Mouse (Mus musculus) liver, embryonic 12.5 days (tissue): ENCODE data around the gene Olfr944. TPM values are rescaled to one million over a fixed set of nuclear protein-coding genes. Genes with fewer than 3 reads are reported as not detected.

Source experiments
- ATAC-seq: fragments of 200-750 bp; cut with Nextera tagmentation; 2 replicates; pipeline ENCODE4 v1.8.0; 2017; ENCODE audit warnings: moderate number of reproducible peaks, mild to moderate bottlenecking, moderate library complexity
- H3K27ac ChIP-seq: fragments of 300-500 bp; sonication (generic); 2 replicates; pipeline ENCODE4 v1.5.1; 2016; ENCODE audit warnings: mild to moderate bottlenecking
- H3K27me3 ChIP-seq: fragments of 300-500 bp; sonication (generic); replicated peaks from 2 replicates; pipeline ENCODE4 v1.6.1; 2016; ENCODE audit warnings: mild to moderate bottlenecking, moderate library complexity
- H3K36me3 ChIP-seq: fragments of 300-500 bp; sonication (generic); 2 replicates; pipeline ENCODE4 v1.6.1; 2016; ENCODE audit warnings: mild to moderate bottlenecking, moderate library complexity
- H3K4me1 ChIP-seq: fragments of 300-500 bp; sonication (generic); 2 replicates; pipeline ENCODE4 v1.6.1; 2016
- H3K4me2 ChIP-seq: fragments of 300-500 bp; sonication (generic); 2 replicates; pipeline ENCODE4 v1.6.1; 2016; ENCODE audit warnings: mild to moderate bottlenecking, moderate library complexity
- H3K4me3 ChIP-seq: fragments of 300-500 bp; sonication (generic); 2 replicates; pipeline ENCODE4 v1.5.1; 2016; ENCODE audit warnings: mild to moderate bottlenecking, moderate library complexity
- H3K9ac ChIP-seq: fragments of 300-500 bp; sonication (generic); 2 replicates; pipeline ENCODE4 v1.6.1; 2016; ENCODE audit warnings: mild to moderate bottlenecking, moderate library complexity
- H3K9me3 ChIP-seq: fragments of 300-500 bp; sonication (generic); replicated peaks from 2 replicates; pipeline ENCODE4 v1.6.1; 2016; ENCODE audit warnings: mild to moderate bottlenecking, moderate library complexity
- WGBS: fragments of 180-500 bp; shearing (Covaris S2); methylation state at CpG from one replicate; pipeline ENCODE4 v1.1.7; 2016; ENCODE audit not compliant: insufficient replicate concordance; 5-methylcytosine and 5-hydroxymethylcytosine counted together
- polyA plus RNA-seq: library from polyadenylated mRNA; unstranded; fragments of >200 nt; fragmentation: Nextera tagmentation; extraction: Ambion mirVana; gene quantifications from 2 replicates; pipeline ENCODE4 v1.2.1, GENCODE M21; 2016

Gene Olfr944
- not detected in 2 replicates for polyA plus RNA-seq

- Histone ChIP-seq H3K4me2 (no peak within 1 kb of the TSS), H3K4me3 (no peak within 1 kb of the TSS), H3K27me3 (no peaks in the 10 kb centered on the region), H3K4me1 (no peaks in the 10 kb centered on the region), H3K9me3 (no peaks in the 10 kb centered on the region), H3K9ac (no peak within 1 kb of the TSS), H3K36me3 (no peaks in the 10 kb centered on the region), H3K27ac (no peak within 1 kb of the TSS)
- ATAC-seq: no peak
Observed at GRCm38 (mm10) chr9:39201620-39202019, at the start of gene Olfr944. TSS of gene Olfr944 (plus strand) at chr9:39201920.

- WGBS: 33% methylated on average over 1 of the region's 1 CpGs
- no peak for ATAC-seq
- H3K9me3 ChIP-seq: no peaks in the 10 kb centered on the region
Observed at GRCm38 (mm10) chr9:39152401-39152800, 49.3 kb upstream of the Olfr944 start.

GRCm38 (mm10) chr9:39166004-39166403 is 35.7 kb upstream of the Olfr944 start, which contains the start of gene Olfr943:
TSS of gene Olfr943 (plus strand) at chr9:39166304.
- Histone ChIP-seq H3K9ac (no peak within 1 kb of the TSS), H3K4me1 (no peaks in the 10 kb centered on the region), H3K9me3 (0 out of 2 replicates have a peak, but pooled peaks cover 3% of the 10 kb centered on the region), H3K27me3 (no peaks in the 10 kb centered on the region), H3K4me2 (no peak within 1 kb of the TSS), H3K36me3 (no peaks in the 10 kb centered on the region), H3K27ac (no peak within 1 kb of the TSS), H3K4me3 (no peak within 1 kb of the TSS)
- WGBS: 78% methylated on average over 5 of the region's 5 CpGs
- ATAC-seq: no peak

More at GRCm38 (mm10) chr9:39152401-39152800, 49.3 kb upstream of the Olfr944 start:
- Histone ChIP-seq H3K4me3 (no peak overlapping the region), H3K36me3 (no peaks in the 10 kb centered on the region), H3K9ac (no peak overlapping the region), H3K27ac (no peak overlapping the region), H3K4me2 (no peak overlapping the region), H3K27me3 (no peaks in the 10 kb centered on the region), H3K4me1 (no peaks in the 10 kb centered on the region)

- Histone ChIP-seq H3K27me3 (no peaks in the 10 kb centered on the region), H3K9me3 (no peaks in the 10 kb centered on the region), H3K27ac (no peak within 1 kb of the TSS), H3K4me1 (no peaks in the 10 kb centered on the region), H3K36me3 (no peaks in the 10 kb centered on the region), H3K9ac (no peak within 1 kb of the TSS), H3K4me2 (no peak within 1 kb of the TSS), H3K4me3 (no peak within 1 kb of the TSS)
- WGBS: 60% methylated on average over 1 of the region's 1 CpGs
- ATAC-seq: no peak
Observed at GRCm38 (mm10) chr9:39249894-39250293, 48.2 kb downstream of the Olfr944 start, which contains the start of gene Olfr1537. TSS of gene Olfr1537 (minus strand) at chr9:39249994.

Other genes with a start within 250 kb of the Olfr944 start
- gene Olfr933, start 229.6 kb upstream of the Olfr944 start, polyA plus RNA-seq: not detected in 2 replicates
- not detected in 2 replicates for gene Olfr934, start 213.6 kb upstream of the Olfr944 start, polyA plus RNA-seq
- not detected in 2 replicates for gene Olfr935, start 202.2 kb upstream of the Olfr944 start, polyA plus RNA-seq
- gene Olfr146, start 178.5 kb upstream of the Olfr944 start, polyA plus RNA-seq: not detected in 2 replicates
- not detected in 2 replicates for gene Olfr937, start 137.0 kb upstream of the Olfr944 start, polyA plus RNA-seq
- not detected in 2 replicates for gene Olfr938, start 123.0 kb upstream of the Olfr944 start, polyA plus RNA-seq
- not detected in 2 replicates for gene Olfr27, start 73.8 kb upstream of the Olfr944 start, polyA plus RNA-seq
- not detected in 2 replicates for gene Olfr943, start 35.6 kb upstream of the Olfr944 start, polyA plus RNA-seq
- gene Olfr1537, start 48.1 kb downstream of the Olfr944 start, polyA plus RNA-seq: not detected in 2 replicates
- not detected in 2 replicates for gene Olfr945, start 74.9 kb downstream of the Olfr944 start, polyA plus RNA-seq
- not detected in 2 replicates for gene Olfr948, start 124.1 kb downstream of the Olfr944 start, polyA plus RNA-seq
- not detected in 2 replicates for gene Olfr951, start 185.5 kb downstream of the Olfr944 start, polyA plus RNA-seq
- not detected in 2 replicates for gene Olfr952, start 225.2 kb downstream of the Olfr944 start, polyA plus RNA-seq